Mouse (Mus musculus) forebrain, embryonic 15.5 days (tissue): ENCODE measurements at regions not wholly inside any gene's neighbourhood (a gene's known extent, or its start where the extent isn't known, plus 50 kb on each side); places are given as distances from the start of the nearest gene placed in this dataset.

Source experiments
- ATAC-seq: fragments of 200-750 bp; cut with Nextera tagmentation; replicated peaks from 2 replicates; pipeline ENCODE4 v1.8.0; 2017; ENCODE audit warnings: mild to moderate bottlenecking, moderate TSS enrichment, moderate library complexity
- H3K27ac ChIP-seq: fragments of 300-500 bp; sonication (generic); replicated peaks from 2 replicates; pipeline ENCODE4 v1.5.1; 2015; ENCODE audit warnings: mild to moderate bottlenecking, inconsistent platforms
- H3K27me3 ChIP-seq: fragments of 300-500 bp; sonication (generic); 2 replicates; pipeline ENCODE4 v1.6.1; 2015; ENCODE audit warnings: inconsistent platforms
- H3K36me3 ChIP-seq: fragments of 300-500 bp; sonication (generic); 2 replicates; pipeline ENCODE4 v1.6.1; 2015; ENCODE audit warnings: mild to moderate bottlenecking, inconsistent platforms
- H3K4me1 ChIP-seq: fragments of 300-500 bp; sonication (generic); 2 replicates; pipeline ENCODE4 v1.6.1; 2015; ENCODE audit warnings: inconsistent platforms
- H3K4me2 ChIP-seq: fragments of 300-500 bp; sonication (generic); replicated peaks from 2 replicates; pipeline ENCODE4 v1.6.1; 2015; ENCODE audit warnings: mild to moderate bottlenecking, inconsistent platforms
- H3K4me3 ChIP-seq: fragments of 300-500 bp; sonication (generic); 2 replicates; pipeline ENCODE4 v1.5.1; 2015; ENCODE audit warnings: mild to moderate bottlenecking, inconsistent platforms
- H3K9ac ChIP-seq: fragments of 300-500 bp; sonication (generic); replicated peaks from 2 replicates; pipeline ENCODE4 v1.6.1; 2015; ENCODE audit warnings: mild to moderate bottlenecking, inconsistent platforms
- H3K9me3 ChIP-seq: fragments of 300-500 bp; sonication (generic); 2 replicates; pipeline ENCODE4 v1.6.1; 2016; ENCODE audit warnings: inconsistent platforms
- WGBS: fragments of 180-500 bp; shearing (Covaris S2); methylation state at CpG from one replicate; pipeline ENCODE4 v1.1.7; 2015; ENCODE audit warnings: mixed read lengths; 5-methylcytosine and 5-hydroxymethylcytosine counted together

- Histone ChIP-seq H3K4me1 (no peaks in the 10 kb centered on the region), H3K27me3 (no peaks in the 10 kb centered on the region), H3K4me3 (no peak overlapping the region), H3K4me2 (no peak overlapping the region), H3K9ac (no peak overlapping the region), H3K36me3 (no peaks in the 10 kb centered on the region), H3K9me3 (no peaks in the 10 kb centered on the region), H3K27ac (no peak overlapping the region)
- ATAC-seq, result peak; percentile 41; the same call in 1 of the 2 replicates
- WGBS, result 48% methylated on average over 5 of the region's 5 CpGs
These were observed 71.4 kb downstream of the Fam173b start for GRCm38 (mm10) chr15:31673038-31673437.

GRCm38 (mm10) chr15:31676771-31677191 is 75.1 kb downstream of the Fam173b start:
- Histone ChIP-seq H3K9me3 (no peaks in the 10 kb centered on the region), H3K4me2 (no peak overlapping the region), H3K9ac (no peak overlapping the region), H3K27me3 (no peaks in the 10 kb centered on the region), H3K36me3 (no peaks in the 10 kb centered on the region), H3K27ac (no peak overlapping the region), H3K4me3 (no peak overlapping the region), H3K4me1 (no peaks in the 10 kb centered on the region)
- 70% methylated on average over 7 of the region's 7 CpGs for WGBS
- no peak for ATAC-seq

GRCm38 (mm10) chr15:31693109-31693508 is 91.5 kb downstream of the Fam173b start:
- no peak for ATAC-seq
- H3K27ac ChIP-seq, result no peak overlapping the region
- H3K4me2 ChIP-seq, result no peak overlapping the region

GRCm38 (mm10) chr15:31694877-31695671 is 93.4 kb downstream of the Fam173b start:
- no peak overlapping the region for H3K4me3 ChIP-seq
- ATAC-seq, result no peak
- H3K27me3 ChIP-seq, result no peaks in the 10 kb centered on the region
- H3K4me1 ChIP-seq, result no peaks in the 10 kb centered on the region
- no peak overlapping the region for H3K27ac ChIP-seq
- no peaks in the 10 kb centered on the region for H3K36me3 ChIP-seq
- no peaks in the 10 kb centered on the region for H3K9me3 ChIP-seq
- no peak overlapping the region for H3K4me2 ChIP-seq
- 84% methylated on average over 8 of the region's 8 CpGs for WGBS
- no peak overlapping the region for H3K9ac ChIP-seq

More at GRCm38 (mm10) chr15:31693109-31693508, 91.5 kb downstream of the Fam173b start:
- 86% methylated on average over 3 of the region's 3 CpGs for WGBS
- no peaks in the 10 kb centered on the region for H3K27me3 ChIP-seq
- no peaks in the 10 kb centered on the region for H3K36me3 ChIP-seq
- no peak overlapping the region for H3K4me3 ChIP-seq
- no peak overlapping the region for H3K9ac ChIP-seq
- no peaks in the 10 kb centered on the region for H3K9me3 ChIP-seq
- no peaks in the 10 kb centered on the region for H3K4me1 ChIP-seq

- H3K4me2 ChIP-seq, result no peak overlapping the region
- 91% methylated on average over 2 of the region's 2 CpGs for WGBS
- ATAC-seq, result no peak
- no peaks in the 10 kb centered on the region for H3K36me3 ChIP-seq
- no peak overlapping the region for H3K9ac ChIP-seq
- H3K4me1 ChIP-seq, result no peaks in the 10 kb centered on the region
- H3K4me3 ChIP-seq, result no peak overlapping the region
- H3K27ac ChIP-seq, result no peak overlapping the region
- H3K9me3 ChIP-seq, result no peaks in the 10 kb centered on the region
- H3K27me3 ChIP-seq, result no peaks in the 10 kb centered on the region
These were observed 101.7 kb downstream of the Fam173b start for GRCm38 (mm10) chr15:31703400-31703799.

- Histone ChIP-seq H3K27ac (no peak overlapping the region), H3K4me2 (no peak overlapping the region), H3K9me3 (no peaks in the 10 kb centered on the region), H3K4me3 (no peak overlapping the region), H3K36me3 (no peaks in the 10 kb centered on the region), H3K27me3 (no peaks in the 10 kb centered on the region), H3K9ac (no peak overlapping the region), H3K4me1 (no peaks in the 10 kb centered on the region)
- WGBS, result 78% methylated on average over 1 of the region's 1 CpGs
- no peak for ATAC-seq
These were observed 105.8 kb downstream of the Fam173b start for GRCm38 (mm10) chr15:31707416-31707815.

GRCm38 (mm10) chr15:31721019-31721418 is 119.4 kb downstream of the Fam173b start:
- Histone ChIP-seq H3K4me3 (no peak overlapping the region), H3K9ac (no peak overlapping the region), H3K4me2 (no peak overlapping the region), H3K27ac (no peak overlapping the region), H3K4me1 (no peaks in the 10 kb centered on the region), H3K9me3 (no peaks in the 10 kb centered on the region), H3K36me3 (no peaks in the 10 kb centered on the region), H3K27me3 (no peaks in the 10 kb centered on the region)
- 84% methylated on average over 1 of the region's 1 CpGs for WGBS
- no peak for ATAC-seq

GRCm38 (mm10) chr15:31722429-31722828 is 120.8 kb downstream of the Fam173b start:
- Histone ChIP-seq H3K9ac (no peak overlapping the region), H3K27me3 (no peaks in the 10 kb centered on the region), H3K4me2 (no peak overlapping the region), H3K4me1 (no peaks in the 10 kb centered on the region), H3K4me3 (no peak overlapping the region), H3K27ac (no peak overlapping the region), H3K9me3 (no peaks in the 10 kb centered on the region), H3K36me3 (no peaks in the 10 kb centered on the region)
- no peak for ATAC-seq
- WGBS, result 93% methylated on average over 5 of the region's 5 CpGs

GRCm38 (mm10) chr15:31724252-31724651 is 122.6 kb downstream of the Fam173b start:
- Histone ChIP-seq H3K4me3 (no peak overlapping the region), H3K4me1 (no peaks in the 10 kb centered on the region), H3K4me2 (no peak overlapping the region), H3K9ac (no peak overlapping the region), H3K9me3 (no peaks in the 10 kb centered on the region), H3K27me3 (no peaks in the 10 kb centered on the region), H3K36me3 (no peaks in the 10 kb centered on the region), H3K27ac (no peak overlapping the region)
- 76% methylated on average over 11 of the region's 11 CpGs for WGBS
- no peak for ATAC-seq

GRCm38 (mm10) chr15:31729133-31729532 is 127.5 kb downstream of the Fam173b start:
- H3K9me3 ChIP-seq, result no peaks in the 10 kb centered on the region
- H3K36me3 ChIP-seq, result no peaks in the 10 kb centered on the region
- WGBS, result 74% methylated on average over 9 of the region's 9 CpGs
- H3K4me2 ChIP-seq, result no peak overlapping the region
- no peak for ATAC-seq
- H3K4me3 ChIP-seq, result no peak overlapping the region
- H3K4me1 ChIP-seq, result no peaks in the 10 kb centered on the region
- H3K27me3 ChIP-seq, result no peaks in the 10 kb centered on the region
- H3K9ac ChIP-seq, result no peak overlapping the region
- no peak overlapping the region for H3K27ac ChIP-seq

- H3K27me3 ChIP-seq, result no peaks in the 10 kb centered on the region
- H3K4me3 ChIP-seq, result no peak overlapping the region
- no peak overlapping the region for H3K9ac ChIP-seq
- no peak for ATAC-seq
- no peaks in the 10 kb centered on the region for H3K9me3 ChIP-seq
- H3K4me2 ChIP-seq, result no peak overlapping the region
- no peak overlapping the region for H3K27ac ChIP-seq
- no peaks in the 10 kb centered on the region for H3K36me3 ChIP-seq
- 93% methylated on average over 4 of the region's 4 CpGs for WGBS
- H3K4me1 ChIP-seq, result no peaks in the 10 kb centered on the region
These were observed 140.0 kb downstream of the Fam173b start for GRCm38 (mm10) chr15:31741686-31742085.

- Histone ChIP-seq H3K4me1 (no peaks in the 10 kb centered on the region), H3K9ac (no peak overlapping the region), H3K27ac (no peak overlapping the region), H3K4me3 (no peak overlapping the region), H3K9me3 (no peaks in the 10 kb centered on the region), H3K36me3 (no peaks in the 10 kb centered on the region), H3K27me3 (no peaks in the 10 kb centered on the region), H3K4me2 (no peak overlapping the region)
- WGBS, result 79% methylated on average over 2 of the region's 2 CpGs
- no peak for ATAC-seq
These were observed 142.9 kb downstream of the Fam173b start for GRCm38 (mm10) chr15:31744570-31744969.

- ATAC-seq, result 0 out of 2 replicates have a peak, but pooled peaks have one; percentile 29
- Histone ChIP-seq H3K9me3 (no peaks in the 10 kb centered on the region), H3K4me2 (no peak overlapping the region), H3K9ac (no peak overlapping the region), H3K4me3 (no peak overlapping the region), H3K27ac (no peak overlapping the region), H3K4me1 (peaks cover 10% of the 10 kb centered on the region), H3K27me3 (no peaks in the 10 kb centered on the region), H3K36me3 (no peaks in the 10 kb centered on the region)
- 8% methylated on average over 2 of the region's 2 CpGs for WGBS
These were observed 151.0 kb downstream of the Fam173b start for GRCm38 (mm10) chr15:31752632-31753031.
